Mouse (Mus musculus) Patski (cell line): ENCODE measurements around the gene Slc41a3. TPM values are rescaled to one million over a fixed set of nuclear protein-coding genes. Genes with fewer than 3 reads are reported as not detected.
"Not testable (repeated sequence)": the region's sequence is repeated elsewhere in the genome, so short reads cannot be mapped to it uniquely, and the experiment has no call there.

Experiments
- ATAC-seq: fragments of 100-300 bp; one replicate; pipeline ENCODE4 v1.8.0; 2021
- CTCF ChIA-PET: fragments of 350-600 bp; sonication (Branson Sonifier 250); formaldehyde crosslinking; loops from one replicate; lab custom pipeline; 2022; ENCODE audit warnings: inconsistent platforms; lab: Charles Lee
- POLR2A ChIA-PET: fragments of 350-600 bp; sonication (Branson Sonifier 250); formaldehyde crosslinking; loops from one replicate; lab custom pipeline; 2022; ENCODE audit warnings: antibody characterized with exemption, inconsistent platforms; lab: Charles Lee
- DNase-seq: peaks from one replicate; pipeline ENCODE4 v3.0.0-alpha.2; 2011; ENCODE audit warnings: low read depth, low spot score
- H3K27me3 ChIP-seq: fragments of 371-371 bp; one replicate; pipeline ENCODE4 v1.5.1; 2021
- CTCF ChIP-seq: fragments of 100-300 bp; IDR thresholded peaks from one replicate; pipeline ENCODE4 v1.5.1; 2021
- in situ Hi-C: fragments of 300-500 bp; cut with MboI; formaldehyde crosslinking; loops from 3 replicates; pipeline ENCODE4 v1.11.1; 2018; ENCODE audit warnings: low pct_unique_long_range_greater_than_20kb, mixed read lengths
- polyA plus RNA-seq: library from polyadenylated mRNA; unstranded; gene quantifications from one replicate; pipeline ENCODE4 v1.2.3, GENCODE M21; 2021

The Slc41a3 gene
- polyA plus RNA-seq, 1 experiment from 2014 or later, result 9.1 TPM

- DNase-seq, result no peak
These were observed 17.0 kb downstream of the Slc41a3 start for GRCm38 (mm10) chr6:90621584-90621890.

GRCm38 (mm10) chr6:90622758-90623455 is 18.4 kb downstream of the Slc41a3 start:
- no peak for TF ChIP-seq CTCF
- ATAC-seq (no peak), DNase-seq (no peak)
- CTCF ChIA-PET, result interaction anchor here (1.4 kb wide), 1 partner anchor 34 kb away, joined by 3 read pairs; no protein-coding TSS in a partner anchor
- in situ Hi-C loops, result no loop called here
- POLR2A ChIA-PET, result interaction anchor here (0.5 kb wide), 1 partner anchor 22 kb away, joined by 3 read pairs; no protein-coding TSS in a partner anchor
- H3K27me3 ChIP-seq, result no peaks in the 10 kb centered on the region

More at GRCm38 (mm10) chr6:90621584-90621890, 17.0 kb downstream of the Slc41a3 start:
- no peak for ATAC-seq
- CTCF ChIA-PET, result interaction anchor here (0.9 to 7.0 kb wide), 4 partner anchors 9 to 35 kb away, joined by 3 to 31 read pairs (median 4); partner anchors contain the start of gene Slc41a3
- no peaks in the 10 kb centered on the region for H3K27me3 ChIP-seq
- TF ChIP-seq CTCF, result no peak
- in situ Hi-C loops, result no loop called here
- POLR2A ChIA-PET, result no interaction called here

GRCm38 (mm10) chr6:90623456-90623836 is 18.9 kb downstream of the Slc41a3 start:
- CTCF ChIA-PET, result no interaction called here
- no peaks in the 10 kb centered on the region for H3K27me3 ChIP-seq
- no peak for TF ChIP-seq CTCF
- in situ Hi-C loops, result no loop called here
- DNase-seq, result no peak
- POLR2A ChIA-PET, result no interaction called here
- no peak for ATAC-seq

GRCm38 (mm10) chr6:90624184-90624583 is 19.7 kb downstream of the Slc41a3 start:
- H3K27me3 ChIP-seq, result no peaks in the 10 kb centered on the region
- ATAC-seq (no peak), DNase-seq (no peak)
- CTCF ChIA-PET, result no interaction called here
- in situ Hi-C loops, result no loop called here
- POLR2A ChIA-PET, result no interaction called here
- no peak for TF ChIP-seq CTCF

- in situ Hi-C loops, result no loop called here
- H3K27me3 ChIP-seq, result no peaks in the 10 kb centered on the region
- TF ChIP-seq CTCF, result no peak
- ATAC-seq (no peak), DNase-seq (no peak)
- CTCF ChIA-PET, result no interaction called here
- POLR2A ChIA-PET, result no interaction called here
These were observed 20.2 kb downstream of the Slc41a3 start for GRCm38 (mm10) chr6:90624733-90625132.

GRCm38 (mm10) chr6:90625207-90625994 is 20.9 kb downstream of the Slc41a3 start:
- TF ChIP-seq CTCF, result no peak

GRCm38 (mm10) chr6:90627556-90627955 is 23.0 kb downstream of the Slc41a3 start:
- CTCF ChIA-PET, result interaction anchor here (0.9 kb wide), 1 partner anchor 21 kb away, joined by 3 read pairs; no protein-coding TSS in a partner anchor
- no peak for DNase-seq
- no peaks in the 10 kb centered on the region for H3K27me3 ChIP-seq
- no peak for TF ChIP-seq CTCF
- in situ Hi-C loops, result no loop called here
- POLR2A ChIA-PET, result no interaction called here
- no peak for ATAC-seq

More at GRCm38 (mm10) chr6:90625207-90625994, 20.9 kb downstream of the Slc41a3 start:
- ChIA-PET CTCF (interaction anchor here (1.5 kb wide), 1 partner anchor 21 kb away, joined by 3 read pairs; no protein-coding TSS in a partner anchor), POLR2A (no interaction called here)
- in situ Hi-C loops, result no loop called here
- DNase-seq (no peak), ATAC-seq (no peak)
- H3K27me3 ChIP-seq, result no peaks in the 10 kb centered on the region

GRCm38 (mm10) chr6:90629506-90629905 is 25.0 kb downstream of the Slc41a3 start:
- ChIA-PET CTCF (interaction anchor here (1.6 kb wide), 1 partner anchor 34 kb away, joined by 4 read pairs; no protein-coding TSS in a partner anchor), POLR2A (no interaction called here)
- no peaks in the 10 kb centered on the region for H3K27me3 ChIP-seq
- DNase-seq (no peak), ATAC-seq (no peak)
- TF ChIP-seq CTCF, result no peak
- in situ Hi-C loops, result no loop called here

- CTCF ChIA-PET, result interaction anchor here (1.0 kb wide), 1 partner anchor 9 kb away, joined by 4 read pairs; no protein-coding TSS in a partner anchor
- no peaks in the 10 kb centered on the region for H3K27me3 ChIP-seq
- POLR2A ChIA-PET, result no interaction called here
- in situ Hi-C loops, result no loop called here
- TF ChIP-seq CTCF, result no peak
- no peak for DNase-seq
- no peak for ATAC-seq
These were observed 25.9 kb downstream of the Slc41a3 start for GRCm38 (mm10) chr6:90630427-90630826.

- POLR2A ChIA-PET, in situ Hi-C loops, ATAC-seq: not testable (repeated sequence)
These were observed 28.0 kb downstream of the Slc41a3 start for GRCm38 (mm10) chr6:90632526-90632925.

More at GRCm38 (mm10) chr6:90632526-90632925, 28.0 kb downstream of the Slc41a3 start:
- not testable (repeated sequence) for H3K27me3 ChIP-seq, DNase-seq
- CTCF ChIA-PET, result interaction anchor here (0.9 to 1.6 kb wide), 2 partner anchors 11 to 25 kb away, joined by 3 read pairs; no protein-coding TSS in a partner anchor
